Mouse (Mus musculus) cerebellum, adult (tissue): ENCODE measurements around the gene Btbd7.

Experiments
- ATAC-seq: cut with Nextera tagmentation; 2 replicates; pipeline ENCODE4 v1.9.2; 2017; ENCODE audit warnings: mild to moderate bottlenecking, moderate library complexity, mixed read lengths; ENCODE audit not compliant: insufficient number of reproducible peaks, low FRiP score, low TSS enrichment

The Btbd7 gene

GRCm38 (mm10) chr12:102878031-102878823 lies at the start of gene Btbd7:
TSS of gene Btbd7 (minus strand) at chr12:102878471.
- ATAC-seq: peak; percentile 91

GRCm38 (mm10) chr12:102916073-102916472 lies 37.8 kb upstream of the Btbd7 start:
- no peak for ATAC-seq

- ATAC-seq: peak; percentile 97
These were observed 29.9 kb upstream of the Btbd7 start for GRCm38 (mm10) chr12:102908191-102908590.

- no peak for ATAC-seq
These were observed 20.8 kb upstream of the Btbd7 start, which contains the start of gene Cox8c for GRCm38 (mm10) chr12:102899091-102899490. TSS of gene Cox8c (plus strand) at chr12:102899316.

- no peak for ATAC-seq
These were observed 10.3 kb upstream of the Btbd7 start for GRCm38 (mm10) chr12:102888568-102888967.

- ATAC-seq: no peak
These were observed 9.1 kb upstream of the Btbd7 start for GRCm38 (mm10) chr12:102887366-102887765.

- ATAC-seq: peak; percentile 76
These were observed 7.5 kb upstream of the Btbd7 start for GRCm38 (mm10) chr12:102885735-102886134.

GRCm38 (mm10) chr12:102878901-102879300 lies 630 bp upstream of the Btbd7 start:
- ATAC-seq: no peak

GRCm38 (mm10) chr12:102877301-102878030 lies 805 bp downstream of the Btbd7 start:
- peak; percentile 14 for ATAC-seq

GRCm38 (mm10) chr12:102870527-102870926 lies 7.7 kb downstream of the Btbd7 start:
- ATAC-seq: no peak

GRCm38 (mm10) chr12:102869802-102870201 lies 8.5 kb downstream of the Btbd7 start:
- ATAC-seq: no peak

- no peak for ATAC-seq
These were observed 17.5 kb downstream of the Btbd7 start for GRCm38 (mm10) chr12:102860806-102861205.

- no peak for ATAC-seq
These were observed 40.0 kb downstream of the Btbd7 start for GRCm38 (mm10) chr12:102838271-102838670.

GRCm38 (mm10) chr12:102832746-102833300 lies 45.4 kb downstream of the Btbd7 start:
- ATAC-seq: no peak

- ATAC-seq: no peak
These were observed 46.4 kb downstream of the Btbd7 start for GRCm38 (mm10) chr12:102831888-102832287.

- no peak for ATAC-seq
These were observed 51.2 kb downstream of the Btbd7 start for GRCm38 (mm10) chr12:102827119-102827518.

- no peak for ATAC-seq
These were observed 51.9 kb downstream of the Btbd7 start for GRCm38 (mm10) chr12:102826399-102826798.

- ATAC-seq: no peak
These were observed 63.4 kb downstream of the Btbd7 start for GRCm38 (mm10) chr12:102814858-102815257.

GRCm38 (mm10) chr12:102799528-102799927 lies 78.7 kb downstream of the Btbd7 start:
- ATAC-seq: no peak

- no peak for ATAC-seq
These were observed 90.3 kb downstream of the Btbd7 start for GRCm38 (mm10) chr12:102787927-102788326.

GRCm38 (mm10) chr12:102785593-102785985 lies 92.7 kb downstream of the Btbd7 start:
- no peak for ATAC-seq
